Mouse (Mus musculus) heart, adult 11 months (tissue): ENCODE data around the gene Kcnk4.
"Not testable (repeated sequence)": the region's sequence is repeated elsewhere in the genome, so short reads cannot be mapped to it uniquely, and the experiment has no call there.

Source experiments
- DNase-seq: peaks from one replicate; pipeline ENCODE4 v3.0.0; 2022

The Kcnk4 gene

GRCm38 (mm10) chr19:6913991-6914390 is 20.3 kb downstream of the Kcnk4 start:
- peak; percentile 96 for DNase-seq

GRCm38 (mm10) chr19:6913036-6913435 is 21.3 kb downstream of the Kcnk4 start:
- peak; percentile 83 for DNase-seq

- DNase-seq = peak; percentile 93
These were observed 21.9 kb downstream of the Kcnk4 start for GRCm38 (mm10) chr19:6912205-6912970.

- DNase-seq = peak; percentile 94
These were observed 22.9 kb downstream of the Kcnk4 start for GRCm38 (mm10) chr19:6911101-6912074.

- DNase-seq = not testable (repeated sequence)
These were observed 24.0 kb downstream of the Kcnk4 start for GRCm38 (mm10) chr19:6910306-6910705.

- DNase-seq = peak; percentile 99
These were observed 24.6 kb downstream of the Kcnk4 start, which contains the start of the genes Trmt112 and Prdx5 for GRCm38 (mm10) chr19:6909507-6910289. Gene Trmt112 (plus strand): TSS chr19:6909698. Gene Prdx5 (minus strand): TSS chr19:6910106.

- no peak for DNase-seq
These were observed 25.3 kb downstream of the Kcnk4 start for GRCm38 (mm10) chr19:6909021-6909420.

- DNase-seq = peak; percentile 89
These were observed 26.3 kb downstream of the Kcnk4 start for GRCm38 (mm10) chr19:6907811-6908540.

- peak; percentile 93 for DNase-seq
These were observed 27.2 kb downstream of the Kcnk4 start for GRCm38 (mm10) chr19:6907094-6907493.

GRCm38 (mm10) chr19:6906199-6906598 is 28.1 kb downstream of the Kcnk4 start:
- DNase-seq = peak; percentile 91

- DNase-seq = peak; percentile 85
These were observed 28.7 kb downstream of the Kcnk4 start for GRCm38 (mm10) chr19:6905498-6906159.

GRCm38 (mm10) chr19:6904846-6905245 is 29.5 kb downstream of the Kcnk4 start:
- peak; percentile 87 for DNase-seq

- DNase-seq = peak; percentile 74
These were observed 31.3 kb downstream of the Kcnk4 start for GRCm38 (mm10) chr19:6903031-6903430.

- DNase-seq = no peak
These were observed 34.7 kb downstream of the Kcnk4 start for GRCm38 (mm10) chr19:6899641-6900040.

- peak; percentile 85 for DNase-seq
These were observed 38.6 kb downstream of the Kcnk4 start for GRCm38 (mm10) chr19:6895608-6896305.

GRCm38 (mm10) chr19:6893731-6894451 is 40.4 kb downstream of the Kcnk4 start:
- peak; percentile 76 for DNase-seq

- DNase-seq = no peak
These were observed 41.8 kb downstream of the Kcnk4 start for GRCm38 (mm10) chr19:6892512-6892911.

GRCm38 (mm10) chr19:6877965-6878364 is 56.4 kb downstream of the Kcnk4 start:
- peak; percentile 61 for DNase-seq

GRCm38 (mm10) chr19:6876799-6877198 is 57.5 kb downstream of the Kcnk4 start:
- peak; percentile 45 for DNase-seq

GRCm38 (mm10) chr19:6875834-6876233 is 58.5 kb downstream of the Kcnk4 start:
- peak; percentile 75 for DNase-seq
